Mouse (Mus musculus) retina, embryonic 14.5 days (tissue): ENCODE results near the gene Fkbp10.

Experiments used
- DNase-seq: peaks from one replicate; pipeline ENCODE4 v3.0.0-alpha.2; 2015; ENCODE audit warnings: low spot score

The Fkbp10 gene

GRCm38 (mm10) chr11:100414914-100415822, at the start of gene Fkbp10:
Gene Fkbp10 (plus strand): TSS chr11:100415697.
- peak; percentile 58 for DNase-seq

GRCm38 (mm10) chr11:100369145-100369544, 46.4 kb upstream of the Fkbp10 start:
- DNase-seq, result no peak

GRCm38 (mm10) chr11:100369822-100370221, 45.7 kb upstream of the Fkbp10 start:
- no peak for DNase-seq

GRCm38 (mm10) chr11:100371981-100372558, 43.4 kb upstream of the Fkbp10 start:
- DNase-seq, result no peak

GRCm38 (mm10) chr11:100375127-100375526, 40.4 kb upstream of the Fkbp10 start:
- no peak for DNase-seq

- no peak for DNase-seq
These were observed 39.5 kb upstream of the Fkbp10 start for GRCm38 (mm10) chr11:100376005-100376404.

GRCm38 (mm10) chr11:100376746-100377389, 38.6 kb upstream of the Fkbp10 start:
- DNase-seq, result no peak

- DNase-seq, result no peak
These were observed 37.5 kb upstream of the Fkbp10 start for GRCm38 (mm10) chr11:100377989-100378388.

- no peak for DNase-seq
These were observed 37.1 kb upstream of the Fkbp10 start for GRCm38 (mm10) chr11:100378446-100378845.

- DNase-seq, result no peak
These were observed 36.2 kb upstream of the Fkbp10 start for GRCm38 (mm10) chr11:100379311-100379710.

GRCm38 (mm10) chr11:100382682-100383081, 32.8 kb upstream of the Fkbp10 start:
- DNase-seq, result no peak

GRCm38 (mm10) chr11:100385016-100385415, 30.5 kb upstream of the Fkbp10 start:
- no peak for DNase-seq

GRCm38 (mm10) chr11:100386586-100386985, 28.9 kb upstream of the Fkbp10 start:
- no peak for DNase-seq

- no peak for DNase-seq
These were observed 28.4 kb upstream of the Fkbp10 start for GRCm38 (mm10) chr11:100387111-100387510.

GRCm38 (mm10) chr11:100387589-100388375, 27.7 kb upstream of the Fkbp10 start:
- DNase-seq, result no peak

- DNase-seq, result no peak
These were observed 26.9 kb upstream of the Fkbp10 start for GRCm38 (mm10) chr11:100388588-100388987.

GRCm38 (mm10) chr11:100389931-100390445, 25.5 kb upstream of the Fkbp10 start:
- no peak for DNase-seq

- no peak for DNase-seq
These were observed 24.2 kb upstream of the Fkbp10 start for GRCm38 (mm10) chr11:100391081-100391883.

- no peak for DNase-seq
These were observed 23.6 kb upstream of the Fkbp10 start for GRCm38 (mm10) chr11:100391884-100392345.

GRCm38 (mm10) chr11:100392958-100393357, 22.5 kb upstream of the Fkbp10 start:
- no peak for DNase-seq

- no peak for DNase-seq
These were observed 21.8 kb upstream of the Fkbp10 start for GRCm38 (mm10) chr11:100393733-100394132.
